Mouse (Mus musculus): ENCODE data around the gene Tmem210. TPM values are rescaled to one million over a fixed set of nuclear protein-coding genes. Genes with fewer than 3 reads are reported as not detected.

Gene Tmem210
- total and polyA plus RNA-seq, 3 experiments, result not detected

GRCm38 (mm10) chr2:25304657-25305541, 17.0 kb downstream of the Tmem210 start:
- peaks cover 38% of the 10 kb centered on the region for H3K27me3 ChIP-seq (ENCODE audit: insufficient read depth, low read length)
- TF ChIP-seq CTCF (IDR thresholded peaks at IDR 0.05; ENCODE audit: low read depth, low read length), result no peak
- TF ChIP-seq POLR2AphosphoS5 (IDR thresholded peaks at IDR 0.05; ENCODE audit: insufficient replicate concordance, low read depth, low read length), result no peak
- no peak for TF ChIP-seq GATA1 (IDR thresholded peaks at IDR 0.05; ENCODE audit: borderline replicate concordance, low read length)
- no peak for TF ChIP-seq TAL1 (conservative IDR thresholded peaks at IDR 0.05; ENCODE audit: low read depth, low read length)
- TF ChIP-seq GATA2 (IDR thresholded peaks at IDR 0.05; ENCODE audit: borderline replicate concordance, low read depth, low read length), result no peak
- H3K4me3 ChIP-seq (ENCODE audit: low read depth, low read length), result no peak overlapping the region
- DNase-seq (ENCODE audit: low spot score) (no peak), ATAC-seq (ENCODE audit: extremely low read depth, insufficient number of reproducible peaks, low FRiP score, poor library complexity, severe bottlenecking) (no peak)
- H3K36me3 ChIP-seq (replicated peaks), result no peaks in the 10 kb centered on the region
- no peaks in the 10 kb centered on the region for H3K9me3 ChIP-seq (replicated peaks)
- peaks cover 7% of the 10 kb centered on the region for H3K4me1 ChIP-seq (ENCODE audit: insufficient read depth, low read depth, low read length)

GRCm38 (mm10) chr2:25305587-25306359, 17.8 kb downstream of the Tmem210 start:
- TF ChIP-seq CTCF (IDR thresholded peaks at IDR 0.05; ENCODE audit: low read depth, low read length) (no peak), TAL1 (conservative IDR thresholded peaks at IDR 0.05; ENCODE audit: low read depth, low read length) (no peak), GATA1 (IDR thresholded peaks at IDR 0.05; ENCODE audit: borderline replicate concordance, low read length) (no peak), GATA2 (IDR thresholded peaks at IDR 0.05; ENCODE audit: borderline replicate concordance, low read depth, low read length) (no peak), POLR2AphosphoS5 (IDR thresholded peaks at IDR 0.05; ENCODE audit: insufficient replicate concordance, low read depth, low read length) (no peak)
- no peaks in the 10 kb centered on the region for H3K36me3 ChIP-seq (replicated peaks)
- H3K4me3 ChIP-seq (ENCODE audit: low read depth, low read length), result no peak overlapping the region
- no peak for ATAC-seq (ENCODE audit: extremely low read depth, insufficient number of reproducible peaks, low FRiP score, poor library complexity, severe bottlenecking)
- no peak for DNase-seq (ENCODE audit: low spot score)
- H3K27me3 ChIP-seq (ENCODE audit: insufficient read depth, low read length), result peaks cover 45% of the 10 kb centered on the region
- H3K4me1 ChIP-seq (ENCODE audit: insufficient read depth, low read depth, low read length), result peaks cover 7% of the 10 kb centered on the region
- no peaks in the 10 kb centered on the region for H3K9me3 ChIP-seq (replicated peaks)

- TF ChIP-seq TAL1 (conservative IDR thresholded peaks at IDR 0.05; ENCODE audit: low read depth, low read length), result no peak
- no peak for TF ChIP-seq CTCF (IDR thresholded peaks at IDR 0.05; ENCODE audit: low read depth, low read length)
- TF ChIP-seq GATA2 (IDR thresholded peaks at IDR 0.05; ENCODE audit: borderline replicate concordance, low read depth, low read length), result no peak
- TF ChIP-seq GATA1 (IDR thresholded peaks at IDR 0.05; ENCODE audit: borderline replicate concordance, low read length), result no peak
- no peak for TF ChIP-seq POLR2AphosphoS5 (IDR thresholded peaks at IDR 0.05; ENCODE audit: insufficient replicate concordance, low read depth, low read length)
- Histone ChIP-seq H3K36me3 (replicated peaks) (no peaks in the 10 kb centered on the region), H3K9me3 (replicated peaks) (no peaks in the 10 kb centered on the region), H3K4me3 (ENCODE audit: low read depth, low read length) (no peak overlapping the region), H3K27me3 (ENCODE audit: insufficient read depth, low read length) (peaks cover 53% of the 10 kb centered on the region), H3K4me1 (ENCODE audit: insufficient read depth, low read depth, low read length) (peaks cover 10% of the 10 kb centered on the region)
- no peak for ATAC-seq (ENCODE audit: extremely low read depth, insufficient number of reproducible peaks, low FRiP score, poor library complexity, severe bottlenecking)
- no peak for DNase-seq (ENCODE audit: low spot score)
Observed at GRCm38 (mm10) chr2:25310180-25310579, 22.2 kb downstream of the Tmem210 start.

GRCm38 (mm10) chr2:25310969-25311368, 23.0 kb downstream of the Tmem210 start:
- H3K4me3 ChIP-seq (ENCODE audit: low read depth, low read length), result peak overlapping the region; percentile 56
- TF ChIP-seq POLR2AphosphoS5 (IDR thresholded peaks at IDR 0.05; ENCODE audit: insufficient replicate concordance, low read depth, low read length) (no peak), TAL1 (conservative IDR thresholded peaks at IDR 0.05; ENCODE audit: low read depth, low read length) (no peak), CTCF (IDR thresholded peaks at IDR 0.05; ENCODE audit: low read depth, low read length) (no peak), GATA2 (IDR thresholded peaks at IDR 0.05; ENCODE audit: borderline replicate concordance, low read depth, low read length) (no peak)
- H3K9me3 ChIP-seq (replicated peaks), result no peaks in the 10 kb centered on the region
- H3K36me3 ChIP-seq (replicated peaks), result no peaks in the 10 kb centered on the region
- ATAC-seq (ENCODE audit: extremely low read depth, insufficient number of reproducible peaks, low FRiP score, poor library complexity, severe bottlenecking) (no peak), DNase-seq (ENCODE audit: low spot score) (no peak)
- peaks cover 47% of the 10 kb centered on the region for H3K27me3 ChIP-seq (ENCODE audit: insufficient read depth, low read length)
- H3K4me1 ChIP-seq (ENCODE audit: insufficient read depth, low read depth, low read length), result peaks cover 10% of the 10 kb centered on the region

GRCm38 (mm10) chr2:25311491-25311891, 23.5 kb downstream of the Tmem210 start:
- peaks cover 10% of the 10 kb centered on the region for H3K4me1 ChIP-seq (ENCODE audit: insufficient read depth, low read depth, low read length)
- H3K9me3 ChIP-seq (replicated peaks), result no peaks in the 10 kb centered on the region
- ATAC-seq (ENCODE audit: extremely low read depth, insufficient number of reproducible peaks, low FRiP score, poor library complexity, severe bottlenecking), result no peak
- no peak for TF ChIP-seq POLR2AphosphoS5 (IDR thresholded peaks at IDR 0.05; ENCODE audit: insufficient replicate concordance, low read depth, low read length)
- TF ChIP-seq GATA2 (IDR thresholded peaks at IDR 0.05; ENCODE audit: borderline replicate concordance, low read depth, low read length), result no peak
- no peak for TF ChIP-seq GATA1 (IDR thresholded peaks at IDR 0.05; ENCODE audit: borderline replicate concordance, low read length)
- no peak for TF ChIP-seq TAL1 (conservative IDR thresholded peaks at IDR 0.05; ENCODE audit: low read depth, low read length)
- TF ChIP-seq CTCF (IDR thresholded peaks at IDR 0.05; ENCODE audit: low read depth, low read length), result no peak
- DNase-seq (ENCODE audit: low spot score), result no peak
- peaks cover 45% of the 10 kb centered on the region for H3K27me3 ChIP-seq (ENCODE audit: insufficient read depth, low read length)
- H3K4me3 ChIP-seq (ENCODE audit: low read depth, low read length), result peak overlapping the region; percentile 56; the same call in 1 of the 2 replicates
- H3K36me3 ChIP-seq (replicated peaks), result no peaks in the 10 kb centered on the region

All from G1E (cell line).